In the genomic region with DNA sequence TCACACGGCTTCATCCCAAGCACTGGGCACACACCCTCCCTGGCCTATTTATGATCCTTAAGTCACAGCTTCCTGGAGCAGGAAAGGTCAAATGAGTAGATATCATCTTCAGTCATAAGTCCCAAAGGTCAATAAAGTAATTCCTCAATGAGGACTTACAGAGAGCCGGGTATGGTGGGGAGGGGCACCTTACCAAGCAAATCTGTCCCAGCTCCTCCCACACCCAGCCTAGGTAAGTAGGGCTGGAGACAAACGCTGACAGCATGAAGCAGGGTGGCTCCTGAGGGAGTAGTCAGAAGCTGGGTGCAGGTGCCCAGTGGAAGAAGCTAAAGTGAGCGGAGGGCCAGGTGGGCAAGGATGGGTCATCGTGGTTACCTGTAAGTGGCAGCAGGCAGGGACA, we compare ENCODE assay signal across 17 mouse cellular contexts. TPM values are rescaled to one million over a fixed set of nuclear protein-coding genes. Genes with fewer than 3 reads are reported as not detected.
"Had no signal": no experiment of that assay in that cellular context is flagged by ENCODE, and none has a peak within 500 bp of the region (broad histone marks: within the 10 kb centered on the region; RNA-seq: fewer than 3 reads in every experiment).

No protein-coding gene starts in this region.

- H3K27ac ChIP-seq: macrophage; midbrain, embryonic 13.5 days; midbrain, embryonic 15.5 days; neural tube, embryonic 12.5 days; stomach, embryonic 15.5 days had no signal

- H3K9ac ChIP-seq: lung, embryonic 14.5 days; midbrain, embryonic 13.5 days; midbrain, embryonic 15.5 days; neural tube, embryonic 12.5 days; stomach, embryonic 15.5 days had no signal

- H3K9me3 ChIP-seq: megakaryocyte, embryonic 14.5 days; midbrain, embryonic 13.5 days; midbrain, embryonic 15.5 days; neural tube, embryonic 12.5 days; stomach, embryonic 15.5 days had no signal

- H3K4me2 ChIP-seq: lung, embryonic 14.5 days; midbrain, embryonic 11.5 days; midbrain, embryonic 13.5 days; midbrain, embryonic 15.5 days; neural tube, embryonic 12.5 days; stomach, embryonic 15.5 days had no signal

- H3K4me3 ChIP-seq: megakaryocyte, embryonic 14.5 days; midbrain, embryonic 13.5 days; midbrain, embryonic 15.5 days; neural tube, embryonic 12.5 days; stomach, embryonic 15.5 days had no signal

- H3K27me3 ChIP-seq: midbrain, embryonic 13.5 days; midbrain, embryonic 15.5 days; neural tube, embryonic 12.5 days; stomach, embryonic 15.5 days had no signal

- ATAC-seq: midbrain, embryonic 13.5 days; midbrain, embryonic 15.5 days had no signal

- DNase-seq: lung, adult 18-20 months; lung, embryonic 14.5 days; lung, postnatal 10 days; lung, postnatal 36 days; right cerebral cortex, postnatal 14 days; spleen, adult 18-20 months; thymus, adult 18-20 months; thymus, postnatal 14 days; thymus, postnatal 36 days had no signal

RNA-seq across cellular contexts. Expression of a gene that starts 36.3 kb away (rescaled TPM):
- total RNA-seq: monocyte, adult 5-6 weeks had no signal
